Mouse (Mus musculus): ENCODE results near the gene Csmd2.

Gene Csmd2

GRCm38 (mm10) chr4:128613326-128613725 lies 625.7 kb downstream of the Csmd2 start:
- peak; percentile 62 for DNase-seq (ENCODE audit: low read depth)

GRCm38 (mm10) chr4:128615761-128616160 lies 628.1 kb downstream of the Csmd2 start:
- DNase-seq (ENCODE audit: low read depth), result no peak
